Mouse (Mus musculus) heart, embryonic 16.5 days (tissue): Measurements from ENCODE around the gene Gclc. TPM values are rescaled to one million over a fixed set of nuclear protein-coding genes. Genes with fewer than 3 reads are reported as not detected.

Source experiments
- ATAC-seq: fragments of 200-750 bp; cut with Nextera tagmentation; replicated peaks from 2 replicates; pipeline ENCODE4 v1.8.0; 2017; ENCODE audit warnings: moderate number of reproducible peaks; ENCODE audit not compliant: insufficient read depth, low FRiP score; ENCODE audit errors: extremely low read depth
- H3K27ac ChIP-seq: fragments of 300-500 bp; sonication (generic); 2 replicates; pipeline ENCODE4 v1.5.1; 2014; ENCODE audit warnings: mild to moderate bottlenecking, low read length, control low read depth, moderate library complexity
- H3K27me3 ChIP-seq: fragments of 300-500 bp; sonication (generic); 2 replicates; pipeline ENCODE4 v1.6.1; 2014; ENCODE audit warnings: low read length, mixed read lengths; ENCODE audit not compliant: control insufficient read depth, insufficient read depth
- H3K36me3 ChIP-seq: fragments of 300-500 bp; sonication (generic); 2 replicates; pipeline ENCODE4 v1.6.1; 2014; ENCODE audit not compliant: control insufficient read depth, insufficient read depth
- H3K4me1 ChIP-seq: fragments of 300-500 bp; sonication (generic); 2 replicates; pipeline ENCODE4 v1.6.1; 2014; ENCODE audit warnings: low read length, mixed read lengths; ENCODE audit not compliant: control insufficient read depth, insufficient read depth
- H3K4me2 ChIP-seq: fragments of 300-500 bp; sonication (generic); 2 replicates; pipeline ENCODE4 v1.6.1; 2014; ENCODE audit warnings: low read depth, mild to moderate bottlenecking, control low read depth, low read length
- H3K4me3 ChIP-seq: fragments of 300-500 bp; sonication (generic); 2 replicates; pipeline ENCODE4 v1.5.1; 2014; ENCODE audit warnings: mild to moderate bottlenecking, control low read depth, low read length
- H3K9ac ChIP-seq: fragments of 300-500 bp; sonication (generic); 2 replicates; pipeline ENCODE4 v1.6.1; 2014; ENCODE audit warnings: low read length, control low read depth
- H3K9me3 ChIP-seq: fragments of 300-500 bp; sonication (generic); replicated peaks from 2 replicates; pipeline ENCODE4 v1.6.1; 2016; ENCODE audit warnings: low read length; ENCODE audit not compliant: control insufficient read depth
- WGBS: fragments of 180-500 bp; shearing (Covaris S2); extraction: QIAGEN DNeasy Blood & Tissue Kit; methylation state at CpG from one replicate; pipeline ENCODE4 v1.1.7; 2014; 5-methylcytosine and 5-hydroxymethylcytosine counted together
- polyA plus RNA-seq: library from polyadenylated mRNA; unstranded; fragments of >200 nt; fragmentation: Nextera tagmentation; extraction: Ambion mirVana; gene quantifications from 2 replicates; pipeline ENCODE4 v1.2.1, GENCODE M21; 2015

Gclc gene
- polyA plus RNA-seq, 1 experiment from 2014 or later, result 6.6 TPM

DNA sequence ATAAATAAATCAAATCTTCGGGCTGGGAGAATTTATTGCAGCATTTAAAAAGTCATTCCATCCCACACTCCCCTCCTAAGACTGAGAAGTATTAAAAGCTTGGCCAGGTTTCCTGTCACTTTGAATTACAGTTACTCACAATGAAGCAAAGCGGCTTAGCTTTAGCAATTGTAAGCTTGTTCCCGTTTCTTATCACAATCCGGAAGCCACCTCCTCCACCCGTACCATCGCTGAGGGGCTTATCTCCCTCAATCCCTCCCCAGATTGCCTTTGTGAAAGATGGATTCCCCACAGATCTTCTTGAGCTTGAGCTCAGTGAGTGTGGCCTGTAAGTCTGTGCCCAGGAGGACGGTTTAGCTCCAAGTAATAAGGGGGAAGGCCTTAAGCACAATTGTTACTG is 64.5 kb downstream of the Gclc start:
- H3K9me3 ChIP-seq, result 0 out of 2 replicates have a peak, but pooled peaks cover 5% of the 10 kb centered on the region
- no peaks in the 10 kb centered on the region for H3K27me3 ChIP-seq
- no peak overlapping the region for H3K4me2 ChIP-seq
- H3K4me1 ChIP-seq, result no peaks in the 10 kb centered on the region
- no peak overlapping the region for H3K27ac ChIP-seq
- no peak overlapping the region for H3K9ac ChIP-seq
- no peak for ATAC-seq
- H3K36me3 ChIP-seq, result no peaks in the 10 kb centered on the region; the same call in 1 of the 2 replicates
- no peak overlapping the region for H3K4me3 ChIP-seq
- WGBS, result 45% methylated on average over 7 of the region's 7 CpGs

DNA sequence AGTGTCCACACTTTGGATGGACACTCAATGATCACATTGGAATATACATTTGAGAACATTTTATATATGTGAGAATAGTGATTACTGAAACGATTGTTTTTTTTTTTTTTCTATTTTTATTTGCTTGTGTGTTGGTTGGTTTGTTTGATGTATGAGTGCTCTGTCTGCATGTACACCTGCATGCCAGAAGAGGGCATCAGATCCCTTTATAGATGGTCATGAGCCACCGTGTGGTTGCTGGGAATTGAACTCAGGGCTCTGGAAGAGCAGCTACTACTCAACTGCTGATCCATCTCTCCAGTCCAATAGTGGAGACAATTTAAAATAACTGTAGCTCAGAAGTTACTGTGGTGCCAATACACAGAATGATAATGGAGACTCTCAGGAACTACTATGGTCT is 65.0 kb downstream of the Gclc start:
- no peak overlapping the region for H3K4me2 ChIP-seq
- H3K4me3 ChIP-seq, result no peak overlapping the region
- no peaks in the 10 kb centered on the region; the same call in 1 of the 2 replicates for H3K36me3 ChIP-seq
- no peak for ATAC-seq
- H3K27ac ChIP-seq, result no peak overlapping the region
- no peak overlapping the region for H3K9ac ChIP-seq
- H3K27me3 ChIP-seq, result no peaks in the 10 kb centered on the region
- H3K9me3 ChIP-seq, result 0 out of 2 replicates have a peak, but pooled peaks cover 5% of the 10 kb centered on the region
- no peaks in the 10 kb centered on the region for H3K4me1 ChIP-seq
- 69% methylated on average over 2 of the region's 2 CpGs for WGBS

DNA sequence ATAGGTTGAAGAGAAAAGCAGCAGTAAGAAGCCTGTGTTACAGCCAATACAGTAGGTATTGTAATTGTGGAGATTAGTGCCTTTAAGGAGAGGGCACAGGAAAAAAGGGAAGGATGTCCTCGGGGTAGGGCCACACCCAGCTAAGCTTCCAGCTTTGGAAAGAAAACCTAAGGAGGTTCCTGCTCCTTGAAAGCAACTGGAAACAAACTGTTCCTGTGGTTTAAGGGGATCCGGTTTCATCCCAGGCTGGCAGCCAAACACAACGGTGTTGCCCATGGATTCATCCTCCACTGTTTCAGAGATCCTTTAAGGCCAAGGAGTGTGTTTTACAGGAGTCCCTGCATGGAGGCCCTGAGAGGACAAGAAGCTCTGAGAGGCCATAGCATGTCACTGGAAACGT is 66.5 kb downstream of the Gclc start:
- Histone ChIP-seq H3K27ac (no peak overlapping the region), H3K4me2 (no peak overlapping the region), H3K4me1 (no peaks in the 10 kb centered on the region), H3K27me3 (no peaks in the 10 kb centered on the region), H3K36me3 (no peaks in the 10 kb centered on the region; the same call in 1 of the 2 replicates), H3K9me3 (0 out of 2 replicates have a peak, but pooled peaks cover 5% of the 10 kb centered on the region), H3K9ac (no peak overlapping the region), H3K4me3 (no peak overlapping the region)
- ATAC-seq, result no peak
- WGBS, result 46% methylated on average over 4 of the region's 4 CpGs

DNA sequence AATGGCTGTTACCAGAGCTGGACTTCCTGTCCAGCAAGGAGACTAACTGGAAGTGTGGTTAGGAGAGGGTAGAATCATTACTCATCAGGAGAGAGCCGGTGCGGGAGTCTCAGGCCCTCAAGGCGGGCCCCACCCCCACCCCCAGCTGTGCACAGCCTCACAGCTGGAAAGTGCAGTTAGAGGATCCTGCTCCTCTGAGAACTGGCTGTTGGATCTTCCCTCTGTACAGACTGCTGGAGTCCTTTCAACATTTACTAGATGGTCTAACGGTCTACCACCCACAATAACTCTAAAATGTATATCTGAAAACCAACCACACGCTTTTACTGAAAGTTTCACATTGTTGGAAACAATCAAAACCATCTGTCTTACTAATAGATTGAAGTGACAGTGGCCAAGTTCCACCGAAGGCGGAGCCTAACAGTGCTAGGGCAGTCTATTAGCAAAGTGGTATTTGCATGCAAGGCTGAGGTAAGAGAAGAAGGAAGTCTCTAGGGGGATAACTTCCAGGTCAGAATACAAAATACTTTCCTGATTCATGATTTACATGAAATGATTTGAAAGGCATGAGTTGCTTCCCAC is 71.1 kb downstream of the Gclc start:
- ATAC-seq, result peak; percentile 76; the same call in 1 of the 2 replicates
- Histone ChIP-seq H3K4me2 (no peak overlapping the region), H3K9ac (no peak overlapping the region), H3K4me3 (no peak overlapping the region), H3K9me3 (0 out of 2 replicates have a peak, but pooled peaks cover under 1% of the 10 kb centered on the region), H3K27ac (peak overlapping the region; percentile 58), H3K27me3 (no peaks in the 10 kb centered on the region), H3K4me1 (no peaks in the 10 kb centered on the region), H3K36me3 (no peaks in the 10 kb centered on the region)
- 24% methylated on average over 7 of the region's 7 CpGs for WGBS

DNA sequence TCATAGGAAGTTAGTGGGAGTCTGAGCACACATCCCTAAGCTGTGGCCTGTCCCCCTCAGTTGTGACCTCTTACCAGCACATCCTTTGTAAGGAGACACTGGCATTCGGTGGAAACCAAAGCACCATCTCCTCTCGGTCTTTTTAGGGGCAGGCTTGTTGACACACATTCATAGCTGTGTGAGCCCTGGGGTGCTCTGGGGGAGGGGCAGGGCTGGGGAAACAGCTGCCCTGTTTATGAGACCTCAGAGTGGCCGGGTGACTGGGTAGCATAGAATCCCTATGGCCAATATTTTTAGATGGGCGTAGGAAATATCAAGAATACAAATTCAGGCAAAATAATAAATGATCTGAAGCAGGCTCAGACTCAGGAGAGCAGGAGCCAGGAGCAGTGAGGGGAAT is 71.9 kb downstream of the Gclc start:
- Histone ChIP-seq H3K36me3 (no peaks in the 10 kb centered on the region), H3K4me1 (no peaks in the 10 kb centered on the region), H3K9me3 (no peaks in the 10 kb centered on the region), H3K4me3 (no peak overlapping the region), H3K9ac (no peak overlapping the region), H3K27ac (no peak overlapping the region), H3K27me3 (no peaks in the 10 kb centered on the region), H3K4me2 (no peak overlapping the region)
- 52% methylated on average over 4 of the region's 4 CpGs for WGBS
- ATAC-seq, result no peak

DNA sequence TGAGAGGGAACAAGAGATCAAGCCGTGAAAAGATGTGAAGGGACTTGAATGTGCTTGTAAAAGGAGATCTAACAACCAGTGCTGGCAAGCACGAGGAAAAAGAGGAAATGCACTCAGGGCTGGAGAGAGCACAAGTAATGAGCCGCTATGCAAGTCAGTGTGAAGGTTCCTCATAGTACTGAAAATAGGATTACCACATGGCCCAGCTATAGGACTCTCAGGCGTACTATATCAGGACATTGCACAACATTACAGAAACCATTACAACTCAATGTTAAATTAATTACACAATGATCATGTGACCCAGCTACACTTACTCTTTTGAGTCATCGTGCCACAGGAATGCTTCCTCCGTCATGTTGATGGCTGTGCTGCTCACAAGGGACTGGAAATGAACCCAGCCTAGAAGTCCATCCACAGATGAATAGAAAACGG is 74.2 kb downstream of the Gclc start:
- Histone ChIP-seq H3K9ac (no peak overlapping the region), H3K27ac (no peak overlapping the region), H3K4me2 (no peak overlapping the region), H3K27me3 (no peaks in the 10 kb centered on the region), H3K4me3 (no peak overlapping the region), H3K36me3 (no peaks in the 10 kb centered on the region), H3K9me3 (no peaks in the 10 kb centered on the region), H3K4me1 (no peaks in the 10 kb centered on the region)
- WGBS, result 62% methylated on average over 7 of the region's 7 CpGs
- 0 out of 2 replicates have a peak, but pooled peaks have one; percentile 14 for ATAC-seq

DNA sequence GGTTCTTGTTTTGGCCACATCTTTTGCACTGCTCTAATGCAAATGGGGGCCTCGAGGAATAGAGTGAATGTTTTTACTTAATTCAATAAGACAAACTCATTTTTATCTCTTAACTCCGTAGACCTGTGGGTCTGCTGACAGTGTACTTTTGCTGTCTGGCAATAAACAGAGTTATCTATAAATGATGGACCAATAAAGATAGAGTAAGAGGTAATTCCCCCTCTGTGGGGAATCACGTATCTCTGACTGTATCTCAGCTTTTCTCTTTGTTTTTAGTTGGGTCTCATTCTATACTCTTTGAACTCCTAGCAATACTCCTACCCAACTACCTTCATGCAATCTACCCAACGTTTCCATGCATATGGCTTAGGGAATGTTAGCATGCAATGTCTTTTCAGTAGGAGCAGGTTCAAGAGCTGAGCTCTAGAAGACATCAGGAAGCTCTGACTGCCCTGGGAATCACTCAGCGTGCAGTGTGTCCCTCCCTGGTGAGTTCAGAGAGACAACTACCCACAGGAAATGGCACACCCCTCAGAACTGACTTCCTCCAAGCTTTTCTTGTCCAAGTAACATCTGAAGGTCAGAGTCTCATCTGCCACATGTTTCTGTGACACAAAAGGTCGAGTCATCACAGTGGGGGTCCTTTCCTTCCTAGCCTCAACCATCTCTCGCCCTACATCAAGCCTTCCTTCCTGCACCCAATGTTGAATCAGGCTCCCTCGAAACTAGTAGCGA is 80.1 kb downstream of the Gclc start:
- 63% methylated on average over 9 of the region's 9 CpGs for WGBS
- no peak for ATAC-seq
- Histone ChIP-seq H3K27ac (no peak overlapping the region), H3K9me3 (no peaks in the 10 kb centered on the region), H3K4me3 (no peak overlapping the region), H3K27me3 (no peaks in the 10 kb centered on the region), H3K4me2 (no peak overlapping the region), H3K9ac (no peak overlapping the region), H3K36me3 (no peaks in the 10 kb centered on the region), H3K4me1 (no peaks in the 10 kb centered on the region; the same call in 1 of the 2 replicates)

DNA sequence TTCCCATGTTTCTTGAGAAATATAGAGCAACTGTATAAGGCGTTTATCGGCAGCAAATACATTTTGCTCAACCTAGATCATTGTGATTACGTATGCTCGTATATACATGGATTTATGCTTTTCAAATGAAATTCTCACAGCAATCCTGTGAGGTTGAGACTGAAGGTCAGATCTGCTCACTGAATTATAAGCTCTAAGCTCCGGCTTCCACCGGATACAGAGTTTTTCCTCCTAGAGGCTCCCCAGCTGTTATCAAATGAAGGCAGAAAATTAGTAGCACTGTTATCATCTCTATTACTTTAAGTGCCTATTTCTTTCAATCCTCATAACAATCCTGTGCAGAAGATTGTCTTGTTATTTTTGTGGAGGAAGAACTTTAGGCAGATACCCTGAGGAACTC is 80.8 kb downstream of the Gclc start:
- Histone ChIP-seq H3K27me3 (no peaks in the 10 kb centered on the region), H3K27ac (no peak overlapping the region), H3K36me3 (no peaks in the 10 kb centered on the region), H3K4me2 (no peak overlapping the region), H3K9ac (no peak overlapping the region), H3K9me3 (no peaks in the 10 kb centered on the region), H3K4me1 (no peaks in the 10 kb centered on the region; the same call in 1 of the 2 replicates), H3K4me3 (no peak overlapping the region)
- ATAC-seq, result no peak
- 83% methylated on average over 6 of the region's 6 CpGs for WGBS

DNA sequence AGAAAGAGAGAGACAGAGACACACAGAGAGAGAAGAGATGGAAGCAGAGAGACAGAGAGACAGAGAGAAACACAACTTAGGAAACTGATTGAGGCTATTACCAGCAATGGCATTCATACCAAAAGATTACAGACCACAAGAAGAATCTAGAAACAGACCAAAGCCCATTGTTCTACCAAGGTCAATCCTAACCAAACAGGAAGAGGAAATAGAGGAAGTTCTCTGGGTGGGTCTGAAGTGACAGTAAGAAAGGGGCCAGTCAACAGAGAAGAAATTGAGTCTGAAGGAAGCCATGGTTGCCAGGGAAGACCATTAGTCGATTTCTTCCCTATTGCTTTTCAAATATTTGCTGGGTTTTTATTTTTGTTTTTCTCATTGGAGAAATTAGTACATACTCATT is 81.4 kb downstream of the Gclc start:
- no peak for ATAC-seq

More for the DNA sequence above, 81.4 kb downstream of the Gclc start:
- no peaks in the 10 kb centered on the region for H3K36me3 ChIP-seq
- no peak overlapping the region for H3K27ac ChIP-seq
- H3K4me2 ChIP-seq, result no peak overlapping the region
- H3K9ac ChIP-seq, result no peak overlapping the region
- H3K4me1 ChIP-seq, result no peaks in the 10 kb centered on the region; the same call in 1 of the 2 replicates
- H3K4me3 ChIP-seq, result no peak overlapping the region
- H3K9me3 ChIP-seq, result no peaks in the 10 kb centered on the region
- no peaks in the 10 kb centered on the region for H3K27me3 ChIP-seq
- WGBS, result 59% methylated on average over 1 of the region's 1 CpGs
